Mouse (Mus musculus) ovary, postnatal 10 days (tissue): ENCODE measurements around the gene 1700017B05Rik.
"Not testable (repeated sequence)": the region's sequence is repeated elsewhere in the genome, so short reads cannot be mapped to it uniquely, and the experiment has no call there.

Source experiments
- DNase-seq: peaks from one replicate; pipeline ENCODE4 v3.0.0; 2022; ENCODE audit warnings: low spot score

Gene 1700017B05Rik

GRCm38 (mm10) chr9:57244106-57244685 is 18.2 kb downstream of the 1700017B05Rik start:
- no peak for DNase-seq

- DNase-seq, result no peak
These were observed 19.5 kb downstream of the 1700017B05Rik start for GRCm38 (mm10) chr9:57242916-57243315.

GRCm38 (mm10) chr9:57241111-57241510 is 21.3 kb downstream of the 1700017B05Rik start:
- DNase-seq, result no peak

GRCm38 (mm10) chr9:57238220-57238619 is 24.2 kb downstream of the 1700017B05Rik start:
- no peak for DNase-seq

- no peak for DNase-seq
These were observed 24.7 kb downstream of the 1700017B05Rik start for GRCm38 (mm10) chr9:57237705-57238104.

GRCm38 (mm10) chr9:57236256-57236655 is 26.2 kb downstream of the 1700017B05Rik start, which contains the start of gene Trcg1:
TSS of gene Trcg1 (plus strand) at chr9:57236556.
- no peak for DNase-seq

GRCm38 (mm10) chr9:57233767-57234166 is 28.6 kb downstream of the 1700017B05Rik start:
- DNase-seq, result no peak

- no peak for DNase-seq
These were observed 29.3 kb downstream of the 1700017B05Rik start for GRCm38 (mm10) chr9:57233142-57233541.

- no peak for DNase-seq
These were observed 30.0 kb downstream of the 1700017B05Rik start for GRCm38 (mm10) chr9:57232341-57232940.

- no peak for DNase-seq
These were observed 30.7 kb downstream of the 1700017B05Rik start for GRCm38 (mm10) chr9:57231536-57232255.

GRCm38 (mm10) chr9:57230146-57230783 is 32.1 kb downstream of the 1700017B05Rik start:
- DNase-seq, result no peak

- no peak for DNase-seq
These were observed 32.7 kb downstream of the 1700017B05Rik start for GRCm38 (mm10) chr9:57229726-57230125.

- no peak for DNase-seq
These were observed 34.2 kb downstream of the 1700017B05Rik start for GRCm38 (mm10) chr9:57228186-57228585.

GRCm38 (mm10) chr9:57227203-57227602 is 35.2 kb downstream of the 1700017B05Rik start:
- no peak for DNase-seq

GRCm38 (mm10) chr9:57226628-57227122 is 35.7 kb downstream of the 1700017B05Rik start:
- not testable (repeated sequence) for DNase-seq

- no peak for DNase-seq
These were observed 36.4 kb downstream of the 1700017B05Rik start for GRCm38 (mm10) chr9:57225780-57226627.

GRCm38 (mm10) chr9:57223341-57223740 is 39.1 kb downstream of the 1700017B05Rik start:
- DNase-seq, result no peak

GRCm38 (mm10) chr9:57220356-57220755 is 42.1 kb downstream of the 1700017B05Rik start:
- no peak for DNase-seq

GRCm38 (mm10) chr9:57219511-57219910 is 42.9 kb downstream of the 1700017B05Rik start:
- DNase-seq, result no peak

GRCm38 (mm10) chr9:57218776-57219175 is 43.6 kb downstream of the 1700017B05Rik start:
- DNase-seq, result no peak

- DNase-seq, result no peak
These were observed 45.2 kb downstream of the 1700017B05Rik start for GRCm38 (mm10) chr9:57217220-57217619.
